Mouse (Mus musculus): ENCODE data around the gene Nr2f6.

Gene Nr2f6

GRCm38 (mm10) chr8:71392391-71392790 is 10.6 kb upstream of the Nr2f6 start:
- no peak for DNase-seq (ENCODE audit: extremely low read depth, low read depth, low spot score)

DNA sequence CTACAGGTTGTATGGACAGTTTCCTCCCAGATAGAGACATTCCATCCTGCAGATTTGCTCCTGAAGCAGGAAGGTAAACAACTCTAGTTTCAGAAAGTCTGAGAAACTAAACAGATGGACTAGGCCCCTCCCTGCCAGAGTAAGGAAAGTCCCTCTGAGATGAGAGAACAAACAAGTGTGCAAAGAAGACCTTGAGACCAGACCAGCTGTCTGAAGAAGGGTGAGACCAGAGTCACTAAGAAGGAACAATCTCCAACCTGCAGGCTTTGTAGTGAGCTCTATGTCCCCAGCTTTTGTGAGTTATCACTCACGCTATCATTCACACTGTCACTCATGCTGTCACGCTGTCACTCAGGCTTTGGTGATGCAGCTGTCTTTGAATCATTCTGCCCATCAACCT is 9.9 kb upstream of the Nr2f6 start:
- no peak for DNase-seq (ENCODE audit: extremely low read depth, low read depth, low spot score)

DNA sequence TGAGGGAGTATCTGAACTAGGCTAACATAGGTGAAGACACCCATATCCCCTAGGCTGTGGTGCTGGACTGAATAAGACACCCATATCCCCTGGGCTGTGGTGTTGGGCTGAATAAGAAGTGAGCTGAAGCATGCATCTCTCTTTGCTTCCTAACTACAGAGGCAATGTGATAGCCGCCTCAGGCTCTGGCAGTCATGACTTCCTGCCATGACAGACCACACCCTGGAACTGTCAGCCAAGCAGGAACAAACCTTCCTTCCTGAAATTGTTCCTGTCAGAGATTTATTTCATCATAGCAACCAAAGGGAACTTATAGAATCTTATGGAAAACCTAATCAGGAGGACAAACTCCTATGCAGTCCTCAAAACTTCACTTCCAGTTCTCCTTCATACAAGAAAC is 6.5 kb upstream of the Nr2f6 start:
- DNase-seq (ENCODE audit: extremely low read depth, low read depth, low spot score): no peak

DNA sequence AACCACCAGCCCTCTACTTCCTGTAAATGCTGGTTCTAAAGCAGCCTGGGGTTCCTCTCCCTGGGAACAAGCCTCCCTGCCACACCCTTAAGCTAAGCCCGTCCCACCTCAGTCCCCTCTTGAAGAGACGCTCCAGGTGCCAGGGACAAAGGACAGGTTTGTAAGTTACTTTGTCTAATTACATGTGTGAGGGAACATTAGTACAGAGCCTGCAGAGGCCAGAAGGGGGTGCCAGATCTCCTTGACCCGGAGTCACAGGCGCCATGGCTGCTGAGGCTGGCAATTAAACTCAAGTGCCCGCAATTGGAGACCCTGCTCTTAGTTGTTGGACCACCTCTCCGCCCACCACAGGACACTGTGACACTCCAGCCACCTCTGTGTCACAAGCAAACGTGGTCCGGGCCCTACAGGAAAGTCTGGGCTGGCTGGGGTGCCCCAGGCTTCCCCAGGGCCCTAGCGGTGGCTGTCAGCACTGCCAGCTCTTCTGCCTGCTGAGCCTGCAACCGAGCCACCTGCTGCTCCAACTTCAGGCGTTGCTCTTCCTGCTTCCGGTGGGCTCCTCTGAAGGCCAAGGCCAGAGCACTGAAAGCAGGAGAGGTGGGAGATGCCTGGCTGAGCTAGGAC is 3.6 kb upstream of the Nr2f6 start:
- no peak for DNase-seq (ENCODE audit: extremely low read depth, low read depth, low spot score)

GRCm38 (mm10) chr8:71383860-71384259 is 2.1 kb upstream of the Nr2f6 start:
- DNase-seq (ENCODE audit: extremely low read depth, low read depth, low spot score): no peak

GRCm38 (mm10) chr8:71383396-71383795 is 1.6 kb upstream of the Nr2f6 start:
- no peak for DNase-seq (ENCODE audit: extremely low read depth, low read depth, low spot score)

- no peak for DNase-seq (ENCODE audit: extremely low read depth, low read depth, low spot score)
Measured at GRCm38 (mm10) chr8:71381971-71382961, 506 bp upstream of the Nr2f6 start.

DNA sequence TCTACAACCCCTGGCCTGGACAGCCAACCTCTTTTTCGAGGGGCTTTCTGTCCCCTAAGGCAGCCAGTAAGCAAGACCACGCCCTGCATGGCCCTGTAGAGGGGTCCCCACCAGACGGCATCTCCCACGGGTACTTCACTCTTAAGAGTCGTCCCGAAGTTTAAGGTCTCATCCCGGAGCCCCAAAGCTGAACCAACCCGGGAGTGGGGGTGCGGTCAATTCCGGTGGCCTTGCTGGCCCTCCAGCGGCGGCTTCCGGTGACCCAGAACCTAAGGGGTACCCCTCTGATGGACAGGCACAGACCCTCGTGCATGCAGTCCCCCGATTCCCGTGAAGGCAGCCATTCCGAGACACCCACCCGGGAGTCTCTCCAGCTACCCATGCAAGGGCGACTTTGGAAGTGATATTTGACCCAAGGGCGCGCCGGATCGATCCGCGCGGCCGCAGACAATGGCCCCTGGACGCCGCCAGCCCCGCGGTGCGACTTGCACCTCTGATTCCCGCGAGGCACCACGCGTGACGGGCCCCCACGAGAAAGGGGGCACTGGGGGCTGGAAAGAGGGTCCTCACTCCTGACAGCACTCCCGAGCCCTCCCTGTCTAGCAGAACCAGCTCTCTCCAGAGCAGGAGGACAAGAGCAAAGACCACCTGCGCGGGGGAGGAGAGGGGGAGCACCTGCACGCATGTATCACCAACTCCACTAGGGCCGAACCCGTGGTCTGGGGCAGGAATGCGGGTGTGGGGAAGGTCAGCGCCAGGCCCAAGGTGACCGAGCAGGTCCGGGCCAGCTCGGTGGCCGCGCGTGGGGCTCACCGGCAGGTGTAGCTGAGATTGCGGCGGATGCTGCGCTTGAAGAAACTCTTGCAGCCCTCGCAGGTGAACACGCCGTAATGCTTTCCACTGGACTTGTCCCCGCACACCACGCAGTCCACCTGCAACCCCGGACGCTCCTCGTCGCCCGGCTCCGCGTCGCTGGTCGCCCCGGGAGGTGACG is 1.3 kb downstream of the Nr2f6 start:
- no peak for DNase-seq (ENCODE audit: extremely low read depth, low read depth, low spot score)

DNA sequence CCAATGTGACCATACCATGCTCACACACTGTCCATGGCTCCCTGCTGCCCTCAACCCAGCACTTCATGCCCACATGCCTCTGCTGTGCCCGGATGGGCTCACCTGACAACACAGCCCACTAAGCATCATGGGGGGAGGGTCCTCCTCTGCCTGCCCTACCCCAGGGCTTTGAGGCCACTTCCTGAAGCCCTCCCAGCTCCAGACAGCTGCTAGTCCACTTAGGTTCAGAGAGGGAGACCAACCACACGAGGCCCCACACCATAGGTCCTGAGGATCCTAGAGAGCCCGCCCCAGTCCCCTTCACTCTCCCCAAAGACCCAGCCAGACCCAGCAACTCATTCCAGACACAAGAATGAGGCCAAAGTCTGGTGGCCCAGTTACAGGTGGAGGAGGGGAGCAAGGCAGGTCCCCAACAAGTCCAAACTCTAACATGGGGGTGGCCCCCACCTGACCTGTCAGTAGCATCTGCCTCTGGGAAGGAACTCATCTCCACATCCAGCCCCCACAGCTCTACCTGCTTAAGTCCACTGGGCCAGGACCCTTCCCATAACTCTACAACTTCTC is 2.2 kb downstream of the Nr2f6 start:
- no peak for DNase-seq (ENCODE audit: extremely low read depth, low read depth, low spot score)

GRCm38 (mm10) chr8:71379008-71379407 is 2.8 kb downstream of the Nr2f6 start:
- no peak for DNase-seq (ENCODE audit: extremely low read depth, low read depth, low spot score)

GRCm38 (mm10) chr8:71376423-71377030 is 5.2 kb downstream of the Nr2f6 start:
- no peak for DNase-seq (ENCODE audit: extremely low read depth, low read depth, low spot score)

DNA sequence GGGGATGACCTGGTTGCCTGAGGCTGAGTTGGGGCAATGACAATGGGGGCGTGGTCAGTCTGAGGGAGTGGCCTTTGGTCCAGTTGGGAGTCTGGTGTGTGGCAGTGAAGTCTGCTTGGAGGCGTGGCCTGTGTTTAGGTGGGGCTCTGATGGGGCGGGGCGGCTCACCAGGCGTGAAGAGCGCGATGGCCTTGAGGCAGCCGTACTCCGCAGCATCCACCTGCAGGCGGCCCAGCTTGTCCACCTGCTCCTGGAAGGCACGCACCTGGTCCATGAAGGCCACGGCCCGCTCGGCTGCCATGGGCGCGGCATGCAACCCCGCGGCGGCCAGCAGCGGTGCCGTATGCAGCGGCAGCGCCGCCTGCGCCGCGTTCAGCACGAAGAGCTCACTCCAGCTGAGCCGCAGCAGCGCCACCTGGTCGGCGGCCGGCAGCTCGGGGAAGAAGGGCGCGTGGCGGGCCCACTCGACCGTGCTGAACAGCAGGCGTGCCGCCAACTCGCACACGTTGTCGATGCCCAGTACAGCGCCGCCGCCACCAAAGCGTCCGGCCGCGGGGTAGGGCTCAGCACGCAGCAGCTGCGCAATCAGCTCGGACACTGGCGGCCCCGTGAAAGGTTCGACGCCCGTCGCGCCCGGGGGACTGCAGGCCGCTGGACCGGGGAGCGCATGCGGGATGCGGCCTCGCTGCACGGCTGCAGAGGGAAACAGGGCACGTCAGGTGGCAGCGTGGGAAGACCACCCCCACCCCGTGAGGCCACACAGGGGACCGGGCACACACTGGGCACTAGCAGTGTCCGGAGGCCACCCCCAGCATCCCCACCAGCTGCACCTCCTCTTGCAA is 6.0 kb downstream of the Nr2f6 start:
- no peak for DNase-seq (ENCODE audit: extremely low read depth, low read depth, low spot score)

GRCm38 (mm10) chr8:71374616-71375206 is 7.0 kb downstream of the Nr2f6 start:
- no peak for DNase-seq (ENCODE audit: extremely low read depth, low read depth, low spot score)

GRCm38 (mm10) chr8:71373000-71373399 is 8.8 kb downstream of the Nr2f6 start:
- DNase-seq (ENCODE audit: extremely low read depth, low read depth, low spot score): no peak

- DNase-seq (ENCODE audit: extremely low read depth, low read depth, low spot score): no peak
Measured at GRCm38 (mm10) chr8:71372427-71372826, 9.3 kb downstream of the Nr2f6 start.

- no peak for DNase-seq (ENCODE audit: extremely low read depth, low read depth, low spot score)
Measured at GRCm38 (mm10) chr8:71371236-71371848, 10.4 kb downstream of the Nr2f6 start, which contains the start of gene Ocel1. TSS of gene Ocel1 (plus strand) at chr8:71371298.

DNA sequence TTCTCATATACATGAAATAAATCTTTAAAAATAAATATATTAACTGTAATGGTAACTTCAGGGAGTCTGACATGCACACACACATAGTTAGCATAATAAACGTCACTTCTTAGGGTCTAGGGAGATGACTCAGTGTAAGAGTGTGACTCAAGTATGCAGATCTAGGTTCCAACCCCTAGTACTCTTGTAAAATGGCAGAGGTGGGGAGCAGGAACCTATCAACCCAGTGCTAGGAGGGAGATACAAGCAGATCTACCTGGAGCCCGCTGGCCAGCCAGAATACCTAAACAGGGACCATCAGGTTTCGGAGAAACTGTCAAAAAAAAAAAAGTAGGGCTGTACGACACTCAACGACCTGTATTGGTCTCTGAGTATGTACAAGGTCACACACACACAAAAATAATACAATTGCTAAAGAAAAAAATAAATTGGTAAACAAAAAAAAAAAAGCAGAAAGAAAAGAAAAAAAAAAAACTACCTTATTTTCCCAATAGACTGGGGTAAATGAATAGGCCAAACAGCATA is 11.0 kb downstream of the Nr2f6 start:
- DNase-seq (ENCODE audit: extremely low read depth, low read depth, low spot score): no peak

- no peak for DNase-seq (ENCODE audit: extremely low read depth, low read depth, low spot score)
Measured at GRCm38 (mm10) chr8:71369040-71369718, 12.6 kb downstream of the Nr2f6 start.
